Mouse (Mus musculus) liver, adult 2 months (tissue): ENCODE measurements around the gene Tmem145.

ENCODE experiments used
- CTCF ChIP-seq: fragments of 200-500 bp; IDR thresholded peaks from 2 replicates; pipeline ENCODE4 v1.5.1; 2011; ENCODE audit warnings: low read depth, low read length, control low read depth
- POLR2A ChIP-seq: fragments of 200-500 bp; IDR thresholded peaks from 2 replicates; pipeline ENCODE4 v1.6.1; 2011; ENCODE audit warnings: low read length, control low read depth; ENCODE audit not compliant: insufficient read depth; ENCODE audit errors: extremely low read depth

DNA sequence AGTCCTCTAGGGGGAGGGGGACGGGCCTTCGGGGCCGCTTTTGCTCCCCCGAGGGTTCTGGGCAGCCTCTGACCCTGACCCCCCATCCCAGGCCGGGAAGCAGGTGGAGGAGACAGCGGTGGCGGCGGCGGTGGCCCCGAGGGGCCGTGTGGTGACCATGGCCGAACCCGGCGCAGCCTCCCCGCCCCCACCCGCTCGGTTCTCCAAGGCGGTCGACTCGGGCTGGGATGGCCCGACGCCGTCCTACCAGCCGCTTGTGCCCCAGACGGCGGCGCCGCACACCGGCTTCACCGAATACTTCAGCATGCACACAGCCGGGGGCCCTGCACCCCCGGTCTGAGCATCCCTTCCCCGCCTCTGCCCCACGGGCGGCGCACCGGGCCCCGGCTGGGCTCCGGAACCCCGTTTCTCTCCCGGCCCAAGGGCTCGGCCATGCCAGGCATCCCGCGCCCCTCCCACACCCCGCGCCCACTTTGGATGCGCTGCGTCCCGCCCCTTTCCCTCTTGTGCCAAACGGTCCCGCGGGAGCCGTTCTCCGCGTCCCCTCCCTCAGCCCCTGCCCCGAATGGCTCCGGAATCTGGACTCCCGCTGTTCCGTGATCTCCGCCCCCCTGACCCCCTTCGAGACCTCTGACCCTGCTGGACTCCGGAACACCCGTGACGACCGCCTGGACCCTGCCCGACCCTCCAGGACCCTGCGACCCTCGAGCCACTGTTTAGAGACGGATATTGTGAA is 9.6 kb downstream of the Tmem145 start:
- TF ChIP-seq CTCF = no peak
- TF ChIP-seq POLR2A = no peak
